Mouse (Mus musculus) E14TG2a.4 (cell line): Measurements from ENCODE around the gene Pkmyt1.

Experiments
- H3K27me3 ChIP-seq: 2 replicates; pipeline ENCODE4 v1.6.1; 2014; ENCODE audit warnings: low read length, control low read depth; ENCODE audit not compliant: insufficient read depth
- H3K36me3 ChIP-seq: 2 replicates; pipeline ENCODE4 v1.6.1; 2014; ENCODE audit warnings: low read length, control low read depth; ENCODE audit not compliant: insufficient read depth
- H3K4me1 ChIP-seq: replicated peaks from 2 replicates; pipeline ENCODE4 v1.6.1; 2014; ENCODE audit warnings: low read depth, low read length, control low read depth
- H3K4me3 ChIP-seq: replicated peaks from 2 replicates; pipeline ENCODE4 v1.5.1; 2014; ENCODE audit warnings: mild to moderate bottlenecking, low read length
- H3K9me3 ChIP-seq: 2 replicates; pipeline ENCODE4 v1.6.1; 2014; ENCODE audit warnings: low read length, control low read depth
- CTCF ChIP-seq: conservative IDR thresholded peaks from 2 replicates; pipeline ENCODE4 v1.5.1; 2014; ENCODE audit warnings: low read length
- NANOG ChIP-seq: IDR thresholded peaks from 2 replicates; pipeline ENCODE4 v1.6.1; 2014; ENCODE audit warnings: borderline replicate concordance, low read length, mixed read lengths
- POU5F1 ChIP-seq: IDR thresholded peaks from 2 replicates; pipeline ENCODE4 v1.6.1; 2014; ENCODE audit warnings: low read length, borderline replicate concordance

Pkmyt1 gene

GRCm38 (mm10) chr17:23742210-23742793 is 16.2 kb downstream of the Pkmyt1 start:
- no peak for TF ChIP-seq NANOG
- TF ChIP-seq CTCF, result no peak
- TF ChIP-seq POU5F1, result no peak
- Histone ChIP-seq H3K9me3 (no peaks in the 10 kb centered on the region), H3K27me3 (peaks cover 95% of the 10 kb centered on the region), H3K4me3 (peak overlapping the region; percentile 61), H3K4me1 (peaks cover 79% of the 10 kb centered on the region), H3K36me3 (no peaks in the 10 kb centered on the region)

GRCm38 (mm10) chr17:23742941-23743340 is 16.8 kb downstream of the Pkmyt1 start:
- no peak for TF ChIP-seq POU5F1
- TF ChIP-seq NANOG, result no peak
- no peak for TF ChIP-seq CTCF
- peaks cover 95% of the 10 kb centered on the region for H3K27me3 ChIP-seq
- H3K4me3 ChIP-seq, result peak overlapping the region; percentile 61
- no peaks in the 10 kb centered on the region for H3K36me3 ChIP-seq
- no peaks in the 10 kb centered on the region for H3K9me3 ChIP-seq
- peaks cover 75% of the 10 kb centered on the region for H3K4me1 ChIP-seq

DNA sequence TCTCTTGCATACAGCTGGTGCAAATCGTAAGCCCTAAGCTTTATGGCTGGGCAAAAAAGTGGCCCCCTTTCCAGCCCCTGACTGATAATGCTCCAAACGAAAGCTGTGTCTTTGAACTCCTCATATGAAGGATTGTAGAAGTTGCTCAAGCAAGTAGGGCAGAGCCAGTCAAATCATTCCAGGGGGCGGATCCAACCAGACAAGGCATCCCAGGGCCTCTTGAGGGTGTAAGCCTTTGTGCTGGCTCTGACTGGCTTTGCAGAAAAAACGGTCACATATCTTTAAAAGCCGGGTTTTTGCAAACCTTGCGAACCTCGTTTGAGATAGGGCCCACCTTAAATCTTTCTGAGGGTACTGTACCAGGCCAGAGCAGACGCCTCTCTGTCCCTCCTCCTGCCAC is 17.9 kb downstream of the Pkmyt1 start:
- H3K27me3 ChIP-seq, result peaks cover 87% of the 10 kb centered on the region

DNA sequence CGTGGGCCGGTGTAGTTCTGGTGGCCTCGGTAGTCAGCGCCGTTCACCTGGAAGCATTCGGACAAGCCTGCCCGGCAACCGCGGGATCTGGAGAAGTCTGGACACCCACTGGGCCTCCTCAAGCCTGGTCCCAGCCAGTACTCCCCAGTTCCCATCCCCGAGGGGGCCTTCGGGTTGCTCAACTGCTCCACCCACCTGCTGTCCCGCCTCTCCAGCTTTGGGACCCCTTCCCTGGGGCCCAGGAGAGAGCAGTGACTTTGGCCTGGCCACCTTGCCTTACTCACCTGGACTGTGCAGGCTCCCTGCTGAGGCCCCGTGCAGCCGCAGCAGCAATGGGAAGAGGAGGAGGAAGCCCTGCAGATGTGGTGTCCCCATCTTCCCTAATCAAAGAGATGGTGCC is 18.5 kb downstream of the Pkmyt1 start:
- H3K9me3 ChIP-seq, result no peaks in the 10 kb centered on the region
- H3K27me3 ChIP-seq, result peaks cover 81% of the 10 kb centered on the region
- peak overlapping the region; percentile 80 for H3K4me3 ChIP-seq
- peaks cover 76% of the 10 kb centered on the region for H3K4me1 ChIP-seq
- TF ChIP-seq POU5F1, result no peak
- TF ChIP-seq NANOG, result no peak
- no peak for TF ChIP-seq CTCF
- H3K36me3 ChIP-seq, result no peaks in the 10 kb centered on the region

More for the DNA sequence above, 17.9 kb downstream of the Pkmyt1 start:
- TF ChIP-seq CTCF, result no peak
- TF ChIP-seq POU5F1, result no peak
- TF ChIP-seq NANOG, result no peak
- no peaks in the 10 kb centered on the region for H3K9me3 ChIP-seq
- H3K4me3 ChIP-seq, result no peak overlapping the region
- H3K36me3 ChIP-seq, result no peaks in the 10 kb centered on the region
- peaks cover 76% of the 10 kb centered on the region for H3K4me1 ChIP-seq

DNA sequence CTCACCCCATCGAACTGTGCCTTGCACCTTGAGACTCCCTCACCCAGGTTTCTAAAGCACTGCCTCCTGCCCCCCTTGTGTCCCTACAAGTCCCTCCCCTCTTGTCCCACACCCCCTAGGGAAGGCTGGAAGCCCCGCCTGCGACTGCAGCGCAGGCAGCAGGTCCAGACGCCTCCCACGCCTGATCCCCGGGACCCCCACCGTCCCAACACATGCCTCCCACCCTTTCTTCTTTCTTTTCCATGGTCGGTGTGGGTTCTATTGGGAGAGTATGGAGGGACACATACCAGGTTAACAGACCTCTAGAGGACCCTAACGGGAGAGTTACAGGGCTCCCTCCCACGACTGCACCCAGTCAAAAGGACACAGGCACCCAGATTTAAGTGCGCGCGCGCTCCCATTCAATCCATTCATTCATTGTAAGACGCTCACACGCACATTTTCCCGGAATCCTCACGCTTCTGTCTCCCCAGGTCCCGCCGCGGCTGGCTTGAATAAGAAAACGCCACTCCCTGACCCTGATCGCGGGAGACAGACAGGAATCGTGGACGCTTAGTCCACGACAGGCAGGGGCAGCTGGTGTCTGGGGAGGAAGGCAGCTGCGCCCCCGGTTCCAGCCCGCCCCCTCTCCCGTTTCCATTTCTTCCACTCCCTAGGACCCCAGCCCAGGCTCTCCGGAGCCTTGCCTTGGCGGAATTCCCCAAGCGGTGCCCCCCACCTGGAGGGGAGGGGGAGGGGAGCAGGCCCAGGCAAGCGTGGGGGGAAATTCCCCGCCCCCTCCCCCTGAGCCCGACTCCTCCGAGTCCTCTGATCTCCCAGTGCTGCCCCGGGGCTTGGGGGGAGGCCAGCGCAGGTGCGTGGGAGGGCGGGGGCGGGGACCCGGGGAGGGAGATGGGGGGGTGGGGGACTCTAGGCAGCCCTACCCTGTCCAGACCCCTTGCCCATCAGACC is 19.4 kb downstream of the Pkmyt1 start, which contains the start of gene Kremen2:
Kremen2 (minus strand) TSS at position 533 of the 951 bp plus-strand sequence.
- Histone ChIP-seq H3K27me3 (peaks cover 76% of the 10 kb centered on the region), H3K36me3 (no peaks in the 10 kb centered on the region), H3K4me3 (peak within 1 kb of the TSS; percentile 80), H3K9me3 (no peaks in the 10 kb centered on the region), H3K4me1 (peaks cover 69% of the 10 kb centered on the region)
- TF ChIP-seq NANOG, result no peak
- no peak for TF ChIP-seq POU5F1
- no peak for TF ChIP-seq CTCF

- H3K36me3 ChIP-seq, result no peaks in the 10 kb centered on the region
- peaks cover 68% of the 10 kb centered on the region for H3K27me3 ChIP-seq
- peak overlapping the region; percentile 58 for H3K4me3 ChIP-seq
- no peaks in the 10 kb centered on the region for H3K9me3 ChIP-seq
- peaks cover 63% of the 10 kb centered on the region for H3K4me1 ChIP-seq
- TF ChIP-seq NANOG (no peak), CTCF (no peak; the same call in 1 of the 2 replicates), POU5F1 (no peak)
These were observed 20.2 kb downstream of the Pkmyt1 start for GRCm38 (mm10) chr17:23746311-23746710.

DNA sequence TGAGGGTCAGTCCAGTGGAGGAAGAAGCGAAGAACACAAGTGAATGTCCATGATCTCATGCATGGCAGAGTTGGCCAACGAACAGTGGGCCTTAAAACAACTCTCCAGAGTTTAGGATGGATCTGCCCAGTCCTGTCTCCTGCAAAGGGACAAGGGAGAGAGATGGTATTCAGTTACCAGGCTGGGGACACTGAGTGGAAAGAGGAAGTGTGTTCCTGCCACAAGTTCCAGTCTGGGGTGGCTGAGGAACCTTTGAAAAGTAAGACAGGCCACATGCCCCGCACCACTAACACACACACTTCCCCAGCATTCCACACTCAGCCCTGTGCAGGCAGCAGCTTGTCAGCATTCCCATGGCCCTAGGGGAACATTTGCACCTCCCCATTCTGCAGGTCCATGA is 20.6 kb downstream of the Pkmyt1 start:
- TF ChIP-seq NANOG (no peak), POU5F1 (no peak), CTCF (no peak)
- no peaks in the 10 kb centered on the region for H3K36me3 ChIP-seq
- H3K4me3 ChIP-seq, result 0 out of 2 replicates have a peak overlapping the region, but pooled peaks have one; percentile 58
- peaks cover 59% of the 10 kb centered on the region for H3K4me1 ChIP-seq
- H3K27me3 ChIP-seq, result peaks cover 64% of the 10 kb centered on the region
- H3K9me3 ChIP-seq, result no peaks in the 10 kb centered on the region

DNA sequence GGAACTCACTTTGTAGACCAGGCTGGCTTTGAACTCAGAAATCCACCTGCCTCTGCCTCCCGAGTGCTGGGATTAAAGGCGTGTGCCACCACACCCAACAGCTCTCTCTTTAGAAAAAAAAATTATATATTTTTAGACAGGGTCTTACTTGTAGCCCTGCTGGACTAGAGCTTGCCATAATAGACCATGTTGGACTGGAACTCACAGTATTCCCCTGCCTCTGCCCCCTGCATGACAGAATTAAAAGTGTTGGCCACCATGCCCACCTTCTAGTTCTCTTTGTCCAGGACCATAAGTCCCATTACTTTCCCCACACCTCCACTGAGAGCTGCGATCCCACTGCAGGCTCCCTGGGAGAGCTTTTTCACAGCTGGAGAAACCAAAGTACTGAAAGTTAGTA is 21.3 kb downstream of the Pkmyt1 start:
- H3K36me3 ChIP-seq, result peaks cover under 1% of the 10 kb centered on the region; the same call in 1 of the 2 replicates

More for the DNA sequence above, 21.3 kb downstream of the Pkmyt1 start:
- Histone ChIP-seq H3K9me3 (no peaks in the 10 kb centered on the region), H3K27me3 (peaks cover 57% of the 10 kb centered on the region), H3K4me3 (no peak overlapping the region), H3K4me1 (peaks cover 53% of the 10 kb centered on the region)
- TF ChIP-seq CTCF, result no peak
